Mouse (Mus musculus) left cerebral cortex, adult 9 months (tissue): ENCODE measurements around the gene Kremen2.

Experiments used
- DNase-seq, 2 experiments: peaks; one replicate each; pipeline ENCODE4 v3.0.0; 2022; ENCODE audit warnings: low spot score in 2 of 2

Gene Kremen2

DNA sequence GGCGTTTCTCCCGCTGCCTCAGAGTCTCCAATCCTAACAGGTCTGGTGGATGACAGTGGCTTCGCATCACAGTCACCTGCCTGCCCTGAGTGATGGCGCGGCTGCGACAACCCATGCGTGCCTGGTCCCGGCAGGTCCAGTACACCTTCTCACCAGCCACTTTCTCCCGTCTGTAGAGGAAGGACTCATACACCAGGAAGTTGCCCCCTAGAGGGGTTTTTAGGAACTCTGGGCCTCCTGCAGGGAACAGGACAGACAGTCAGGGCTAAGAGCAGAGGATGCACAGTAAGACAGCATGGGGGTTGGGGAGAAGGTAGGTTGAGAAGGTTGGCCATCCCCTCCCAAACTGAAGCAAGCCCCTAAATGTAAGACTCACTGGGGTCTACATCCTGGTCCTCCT lies 14.6 kb upstream of the Kremen2 start:
- no peak for DNase-seq

GRCm38 (mm10) chr17:23758801-23759200 lies 13.2 kb upstream of the Kremen2 start:
- DNase-seq: no peak

- DNase-seq: no peak
These were observed 11.9 kb upstream of the Kremen2 start for GRCm38 (mm10) chr17:23757581-23757980.

DNA sequence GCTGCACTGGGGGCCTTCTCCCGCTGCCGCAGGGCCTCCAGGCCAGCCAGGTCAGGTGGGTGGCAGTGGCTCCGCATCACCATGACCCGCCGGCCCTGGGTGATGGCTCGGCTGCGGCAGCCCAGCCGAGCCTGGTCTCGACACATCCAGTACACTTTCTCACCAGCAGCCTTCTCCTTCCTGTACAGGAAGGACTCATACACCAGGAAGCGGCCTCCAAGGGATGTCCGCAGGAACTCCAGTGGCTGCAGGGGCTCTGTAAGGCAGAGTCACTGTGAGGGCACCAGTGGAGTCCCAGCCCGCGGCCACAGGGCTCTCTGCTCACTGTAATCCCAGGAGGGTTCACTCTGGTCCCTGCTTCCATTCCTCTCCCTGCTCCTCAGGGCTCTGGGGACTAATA lies 10.1 kb upstream of the Kremen2 start:
- DNase-seq: no peak

GRCm38 (mm10) chr17:23749400-23750191 lies 4.0 kb upstream of the Kremen2 start:
- DNase-seq: no peak

DNA sequence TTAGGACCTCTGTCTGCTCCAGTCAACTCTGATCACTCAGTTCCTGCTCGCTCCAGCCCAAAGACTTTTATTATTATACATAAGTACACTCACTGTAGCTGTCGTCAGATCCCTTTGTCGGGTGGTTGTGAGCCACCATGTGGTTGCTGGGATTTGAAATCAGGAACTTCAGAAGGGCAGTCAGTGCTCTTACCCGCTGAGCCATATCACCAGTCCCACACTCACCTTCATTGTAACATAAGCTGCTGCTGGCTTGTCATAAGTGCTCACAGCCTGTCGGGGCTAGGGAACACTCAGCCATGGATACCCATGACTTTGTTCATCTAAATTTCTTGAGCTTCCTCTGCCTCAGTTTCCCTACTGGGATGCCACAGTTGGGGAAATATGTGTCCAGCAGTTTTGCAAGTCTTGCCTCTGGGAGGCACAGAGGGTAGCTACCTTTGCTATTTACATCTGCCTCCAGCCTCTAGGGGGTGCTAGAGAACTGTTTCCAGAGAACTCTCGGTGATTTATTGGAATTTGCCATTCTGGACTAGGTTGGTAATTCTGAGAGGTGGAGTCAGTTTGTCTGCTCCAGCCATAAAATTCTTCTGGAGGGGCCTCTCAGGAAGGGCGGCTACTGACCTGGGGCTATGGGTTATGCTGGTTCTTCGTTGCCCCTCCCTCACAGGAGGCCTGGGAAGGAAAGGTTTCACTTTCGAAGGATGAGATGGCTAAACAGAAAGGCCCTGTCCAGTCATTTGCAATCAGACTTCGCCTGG lies 3.2 kb upstream of the Kremen2 start:
- DNase-seq: peak in 1 of 2 experiments; percentile 75

- DNase-seq: no peak
These were observed 2.4 kb upstream of the Kremen2 start for GRCm38 (mm10) chr17:23748026-23748425.

- DNase-seq: no peak
These were observed 1.8 kb upstream of the Kremen2 start for GRCm38 (mm10) chr17:23747471-23747870.

DNA sequence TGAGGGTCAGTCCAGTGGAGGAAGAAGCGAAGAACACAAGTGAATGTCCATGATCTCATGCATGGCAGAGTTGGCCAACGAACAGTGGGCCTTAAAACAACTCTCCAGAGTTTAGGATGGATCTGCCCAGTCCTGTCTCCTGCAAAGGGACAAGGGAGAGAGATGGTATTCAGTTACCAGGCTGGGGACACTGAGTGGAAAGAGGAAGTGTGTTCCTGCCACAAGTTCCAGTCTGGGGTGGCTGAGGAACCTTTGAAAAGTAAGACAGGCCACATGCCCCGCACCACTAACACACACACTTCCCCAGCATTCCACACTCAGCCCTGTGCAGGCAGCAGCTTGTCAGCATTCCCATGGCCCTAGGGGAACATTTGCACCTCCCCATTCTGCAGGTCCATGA lies 1.1 kb upstream of the Kremen2 start:
- no peak for DNase-seq

DNA sequence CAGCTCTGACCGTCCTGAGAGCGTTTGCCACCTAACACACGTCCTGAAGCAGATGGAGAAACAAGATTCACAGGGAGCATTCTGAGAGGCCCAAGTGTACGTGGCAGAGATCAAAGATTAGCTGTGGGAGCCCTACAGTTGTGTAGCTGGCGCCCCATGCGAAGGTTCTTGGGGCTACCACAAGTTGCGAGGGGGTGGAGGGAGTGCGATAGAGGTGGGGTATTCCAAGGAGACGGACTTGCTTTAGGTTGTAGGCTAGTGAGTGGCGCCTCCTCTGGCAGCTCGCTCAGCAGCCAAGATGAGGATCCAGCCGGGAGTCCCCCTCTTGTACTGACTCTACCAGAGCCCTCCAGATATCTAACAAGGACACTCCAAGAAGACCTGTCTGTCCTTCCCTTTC lies 678 bp upstream of the Kremen2 start:
- no peak for DNase-seq

DNA sequence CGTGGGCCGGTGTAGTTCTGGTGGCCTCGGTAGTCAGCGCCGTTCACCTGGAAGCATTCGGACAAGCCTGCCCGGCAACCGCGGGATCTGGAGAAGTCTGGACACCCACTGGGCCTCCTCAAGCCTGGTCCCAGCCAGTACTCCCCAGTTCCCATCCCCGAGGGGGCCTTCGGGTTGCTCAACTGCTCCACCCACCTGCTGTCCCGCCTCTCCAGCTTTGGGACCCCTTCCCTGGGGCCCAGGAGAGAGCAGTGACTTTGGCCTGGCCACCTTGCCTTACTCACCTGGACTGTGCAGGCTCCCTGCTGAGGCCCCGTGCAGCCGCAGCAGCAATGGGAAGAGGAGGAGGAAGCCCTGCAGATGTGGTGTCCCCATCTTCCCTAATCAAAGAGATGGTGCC lies 982 bp downstream of the Kremen2 start:
- no peak for DNase-seq

- DNase-seq: no peak
These were observed 1.6 kb downstream of the Kremen2 start for GRCm38 (mm10) chr17:23744076-23744475.

- no peak for DNase-seq
These were observed 2.7 kb downstream of the Kremen2 start for GRCm38 (mm10) chr17:23742941-23743340.

DNA sequence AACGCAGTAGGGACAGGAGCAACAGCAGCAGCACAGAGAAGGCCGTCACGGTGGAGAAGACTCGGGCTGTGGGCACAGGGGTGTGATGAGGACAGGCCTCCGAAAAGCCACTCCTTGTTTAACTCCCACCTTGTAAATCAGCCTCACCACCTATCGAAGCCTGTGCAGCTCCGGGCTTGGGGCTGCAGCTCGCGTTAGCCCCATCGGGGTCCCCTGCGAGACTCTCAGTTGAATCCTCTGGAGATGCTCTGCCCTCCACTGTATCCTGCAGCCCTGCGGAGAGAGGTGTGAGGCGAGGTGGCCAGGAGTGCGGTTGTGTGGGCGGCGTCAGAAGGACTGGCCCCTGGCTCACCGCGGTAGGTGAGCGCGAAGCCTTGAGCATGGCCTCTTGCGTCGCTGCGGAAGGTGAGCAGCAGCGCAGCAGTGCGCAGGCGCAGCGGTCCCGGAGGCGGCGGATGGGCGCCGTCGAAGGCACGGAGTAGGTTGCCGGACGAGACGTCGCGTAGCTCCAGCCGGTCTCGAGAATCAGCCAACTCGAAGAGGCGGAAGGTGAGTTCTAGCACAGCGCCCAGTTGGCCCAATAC lies 3.3 kb downstream of the Kremen2 start:
- DNase-seq: no peak

DNA sequence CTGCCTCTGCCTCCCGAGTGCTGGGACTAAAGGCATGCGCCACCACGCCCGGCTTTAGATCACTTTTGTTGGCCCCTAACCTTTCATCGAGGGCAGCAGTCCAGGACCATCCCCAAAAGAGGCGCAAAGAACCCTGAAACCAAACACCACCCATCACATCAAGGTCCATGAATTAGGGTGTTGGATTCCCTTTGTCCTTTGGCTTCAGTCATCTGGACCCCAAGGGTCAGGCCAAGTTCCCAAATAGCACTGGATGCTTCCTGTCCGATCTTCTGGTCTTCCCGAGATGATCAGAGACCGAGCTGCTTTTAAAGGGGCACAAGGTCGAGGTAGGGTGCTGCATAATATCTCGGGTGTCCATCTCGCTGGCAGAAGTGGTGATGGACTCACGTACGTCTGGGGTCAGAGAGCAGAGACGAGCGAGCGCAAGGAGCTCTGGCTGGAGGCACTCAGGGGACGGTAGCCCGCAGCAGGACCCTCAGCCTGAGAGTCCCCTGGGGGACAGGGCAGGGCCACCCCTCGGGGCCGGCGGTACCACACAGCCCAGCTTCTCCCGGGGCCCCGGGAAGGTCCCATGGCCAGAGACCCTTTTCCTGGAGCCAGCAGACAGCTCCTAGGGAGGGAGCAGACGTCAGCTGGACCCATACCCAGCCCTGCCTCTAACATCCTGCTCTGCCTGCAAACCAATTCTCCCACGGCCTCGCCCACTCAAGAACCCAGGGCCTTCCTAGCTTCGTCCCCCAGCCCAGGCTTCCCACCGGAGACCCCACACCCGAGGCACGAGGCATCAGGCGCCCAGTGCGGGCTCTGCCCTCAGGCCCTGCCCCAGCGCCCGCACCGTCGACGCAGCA lies 4.0 kb downstream of the Kremen2 start:
- DNase-seq: no peak

- DNase-seq: no peak
These were observed 5.0 kb downstream of the Kremen2 start, which contains the start of gene Paqr4 for GRCm38 (mm10) chr17:23740598-23741021. Gene Paqr4 (minus strand): TSS chr17:23740867.

- DNase-seq: peak; percentile 82 to 94
These were observed 5.5 kb downstream of the Kremen2 start for GRCm38 (mm10) chr17:23740136-23740584.

DNA sequence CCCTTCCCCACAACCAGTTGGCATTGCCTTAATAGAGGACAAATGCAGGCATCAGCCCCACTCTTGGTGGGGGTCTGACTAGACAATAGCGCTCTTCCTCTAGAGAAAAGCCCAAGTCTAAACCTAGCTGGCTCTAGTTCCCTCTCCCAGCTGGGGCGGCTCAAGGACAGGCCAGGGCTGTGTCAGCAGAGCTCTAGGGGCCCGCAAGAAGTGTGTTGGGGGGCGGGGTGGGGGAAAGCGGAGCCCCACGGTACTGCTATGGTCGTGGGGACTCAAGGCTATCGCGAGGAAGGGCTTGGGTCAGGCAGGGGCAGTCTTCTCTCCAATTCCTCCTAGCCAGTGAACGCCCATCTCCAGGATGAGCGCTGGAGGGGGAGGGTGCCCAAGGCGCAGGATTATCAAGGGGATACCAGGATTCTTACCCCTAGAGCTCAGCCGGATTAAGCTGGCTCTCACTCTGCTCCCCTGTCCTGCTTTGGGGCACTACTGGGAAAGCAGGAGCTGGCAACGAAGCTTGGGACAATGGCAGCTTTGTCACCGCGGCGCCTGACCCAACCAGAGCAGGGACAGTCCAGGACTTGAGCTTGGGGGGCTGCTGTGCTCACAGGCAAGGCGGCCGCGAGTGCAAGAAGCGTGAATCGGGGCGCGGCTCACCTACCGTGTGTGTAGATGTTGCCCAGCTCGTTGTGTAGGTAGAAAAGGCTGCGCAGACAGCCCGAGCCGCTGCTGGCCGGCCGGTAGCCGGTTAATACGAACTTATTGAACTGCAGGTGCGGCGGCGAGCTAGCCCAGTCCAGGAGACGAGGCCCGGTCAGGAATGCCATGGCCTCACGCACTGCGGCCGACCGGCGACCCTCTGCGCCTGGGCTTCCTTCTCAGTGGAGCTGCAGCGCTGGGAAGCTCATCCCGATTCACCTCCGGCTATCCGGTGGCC lies 6.2 kb downstream of the Kremen2 start:
- peak in 1 of 2 experiments; percentile 46 for DNase-seq

GRCm38 (mm10) chr17:23738836-23739201 lies 6.8 kb downstream of the Kremen2 start:
- DNase-seq: no peak
